Mouse (Mus musculus): ENCODE data around the gene Sirt7. TPM values are rescaled to one million over a fixed set of nuclear protein-coding genes. Genes with fewer than 3 reads are reported as not detected.

The Sirt7 gene
- total and polyA plus RNA-seq, 2 experiments from 2014 or later: 31.3 to 36.0 TPM

GRCm38 (mm10) chr11:120663714-120664113 is 38.7 kb upstream of the Sirt7 start:
- Histone ChIP-seq H3K27ac (ENCODE audit: low read depth, low read length) (no peak overlapping the region), H3K4me1 (ENCODE audit: insufficient read depth, low read length) (no peaks in the 10 kb centered on the region), H3K36me3 (ENCODE audit: insufficient read depth, low read length) (no peaks in the 10 kb centered on the region), H3K4me2 (ENCODE audit: low read depth, low read length, poor library complexity, severe bottlenecking) (no peak overlapping the region), H3K9me3 (ENCODE audit: low read length) (no peaks in the 10 kb centered on the region), H3K27me3 (ENCODE audit: insufficient read depth, low read length) (peaks cover 51% of the 10 kb centered on the region), H3K9ac (replicated peaks; ENCODE audit: low read length, poor library complexity, severe bottlenecking) (no peak overlapping the region), H3K4me3 (ENCODE audit: low read depth, low read length) (no peak overlapping the region)
- ATAC-seq (ENCODE audit: low FRiP score) (no peak), DNase-seq (ENCODE audit: low spot score) (no peak)
- TF ChIP-seq CTCF (IDR thresholded peaks at IDR 0.05): no peak
- 55% methylated on average over 5 of the region's 5 CpGs for WGBS

GRCm38 (mm10) chr11:120662759-120663158 is 37.7 kb upstream of the Sirt7 start:
- Histone ChIP-seq H3K9ac (replicated peaks; ENCODE audit: low read length, poor library complexity, severe bottlenecking) (no peak overlapping the region), H3K36me3 (ENCODE audit: insufficient read depth, low read length) (no peaks in the 10 kb centered on the region), H3K4me3 (ENCODE audit: low read depth, low read length) (no peak overlapping the region), H3K27me3 (ENCODE audit: insufficient read depth, low read length) (peaks cover 61% of the 10 kb centered on the region), H3K9me3 (ENCODE audit: low read length) (no peaks in the 10 kb centered on the region), H3K4me1 (ENCODE audit: insufficient read depth, low read length) (no peaks in the 10 kb centered on the region), H3K4me2 (ENCODE audit: low read depth, low read length, poor library complexity, severe bottlenecking) (no peak overlapping the region), H3K27ac (ENCODE audit: low read depth, low read length) (no peak overlapping the region)
- ATAC-seq (ENCODE audit: low FRiP score) (no peak), DNase-seq (ENCODE audit: low spot score) (no peak)
- WGBS: 17% methylated on average over 6 of the region's 6 CpGs
- TF ChIP-seq CTCF (IDR thresholded peaks at IDR 0.05): no peak

GRCm38 (mm10) chr11:120661076-120661460 is 36.0 kb upstream of the Sirt7 start, which contains the start of gene Notum:
Notum (minus strand) TSS chr11:120661175.
- no peak for DNase-seq (ENCODE audit: low spot score)
- no peak for ATAC-seq (ENCODE audit: low FRiP score)
- no peak for TF ChIP-seq CTCF (IDR thresholded peaks at IDR 0.05)
- Histone ChIP-seq H3K9ac (replicated peaks; ENCODE audit: low read length, poor library complexity, severe bottlenecking) (0 out of 2 replicates have a peak within 1 kb of the TSS, but pooled peaks have one; percentile 39), H3K4me2 (ENCODE audit: low read depth, low read length, poor library complexity, severe bottlenecking) (peak within 1 kb of the TSS; percentile 54), H3K27me3 (ENCODE audit: insufficient read depth, low read length) (peaks cover 76% of the 10 kb centered on the region), H3K27ac (ENCODE audit: low read depth, low read length) (no peak within 1 kb of the TSS), H3K4me3 (ENCODE audit: low read depth, low read length) (peak within 1 kb of the TSS; percentile 33), H3K9me3 (ENCODE audit: low read length) (no peaks in the 10 kb centered on the region), H3K4me1 (ENCODE audit: insufficient read depth, low read length) (no peaks in the 10 kb centered on the region), H3K36me3 (ENCODE audit: insufficient read depth, low read length) (no peaks in the 10 kb centered on the region)
- WGBS: under 1% methylated on average over 35 of the region's 35 CpGs

- ATAC-seq (ENCODE audit: low FRiP score) (peak; percentile 49; the same call in 1 of the 2 replicates), DNase-seq (ENCODE audit: low spot score) (peak; percentile 39)
- TF ChIP-seq CTCF (IDR thresholded peaks at IDR 0.05): no peak
- WGBS: under 1% methylated on average over 45 of the region's 95 CpGs
- peak overlapping the region; percentile 54 for H3K4me2 ChIP-seq (ENCODE audit: low read depth, low read length, poor library complexity, severe bottlenecking)
- no peaks in the 10 kb centered on the region for H3K9me3 ChIP-seq (ENCODE audit: low read length)
- H3K9ac ChIP-seq (replicated peaks; ENCODE audit: low read length, poor library complexity, severe bottlenecking): 0 out of 2 replicates have a peak overlapping the region, but pooled peaks have one; percentile 39
- H3K27ac ChIP-seq (ENCODE audit: low read depth, low read length): no peak overlapping the region
- peaks cover 81% of the 10 kb centered on the region for H3K27me3 ChIP-seq (ENCODE audit: insufficient read depth, low read length)
- H3K4me1 ChIP-seq (ENCODE audit: insufficient read depth, low read length): no peaks in the 10 kb centered on the region
- H3K4me3 ChIP-seq (ENCODE audit: low read depth, low read length): peak overlapping the region; percentile 33
- H3K36me3 ChIP-seq (ENCODE audit: insufficient read depth, low read length): no peaks in the 10 kb centered on the region
These were observed 35.4 kb upstream of the Sirt7 start for GRCm38 (mm10) chr11:120660301-120661075.

GRCm38 (mm10) chr11:120659509-120660300 is 34.7 kb upstream of the Sirt7 start:
- Histone ChIP-seq H3K27me3 (ENCODE audit: insufficient read depth, low read length) (peaks cover 81% of the 10 kb centered on the region), H3K9me3 (ENCODE audit: low read length) (no peaks in the 10 kb centered on the region), H3K4me2 (ENCODE audit: low read depth, low read length, poor library complexity, severe bottlenecking) (peak overlapping the region; percentile 54), H3K36me3 (ENCODE audit: insufficient read depth, low read length) (no peaks in the 10 kb centered on the region), H3K9ac (replicated peaks; ENCODE audit: low read length, poor library complexity, severe bottlenecking) (no peak overlapping the region), H3K4me3 (ENCODE audit: low read depth, low read length) (peak overlapping the region; percentile 33), H3K27ac (ENCODE audit: low read depth, low read length) (no peak overlapping the region), H3K4me1 (ENCODE audit: insufficient read depth, low read length) (no peaks in the 10 kb centered on the region)
- DNase-seq (ENCODE audit: low spot score): no peak
- 2% methylated on average over 50 of the region's 50 CpGs for WGBS
- no peak for ATAC-seq (ENCODE audit: low FRiP score)
- no peak for TF ChIP-seq CTCF (IDR thresholded peaks at IDR 0.05)
